Mouse (Mus musculus): ENCODE results near the gene Itgb4. TPM values are rescaled to one million over a fixed set of nuclear protein-coding genes. Genes with fewer than 3 reads are reported as not detected.
"Not testable (repeated sequence)": the region's sequence is repeated elsewhere in the genome, so short reads cannot be mapped to it uniquely, and the experiment has no call there.

Itgb4 gene
- polyA plus RNA-seq, 1 experiment from 2014 or later: 0.67 TPM

- Histone ChIP-seq H3K4me3 (replicated peaks; ENCODE audit: low read length) (no peak overlapping the region), H3K4me1 (replicated peaks; ENCODE audit: control insufficient read depth, insufficient read depth, low read length) (peaks cover 18% of the 10 kb centered on the region), H3K27me3 (replicated peaks; ENCODE audit: control insufficient read depth, insufficient read depth, low read length) (no peaks in the 10 kb centered on the region), H3K4me2 (ENCODE audit: low read length) (no peak overlapping the region), H3K27ac (ENCODE audit: low read length) (no peak overlapping the region), H3K9ac (replicated peaks; ENCODE audit: low read depth, low read length) (no peak overlapping the region), H3K36me3 (ENCODE audit: control insufficient read depth, insufficient read depth) (no peaks in the 10 kb centered on the region), H3K9me3 (ENCODE audit: control insufficient read depth, low read length) (no peaks in the 10 kb centered on the region)
- no peak for ATAC-seq
- WGBS: 84% methylated on average over 5 of the region's 5 CpGs
Measured at GRCm38 (mm10) chr11:116010948-116011347, 36.4 kb downstream of the Itgb4 start.

GRCm38 (mm10) chr11:116011529-116012261 is 37.2 kb downstream of the Itgb4 start:
- Histone ChIP-seq H3K27ac (ENCODE audit: low read length) (no peak overlapping the region), H3K27me3 (replicated peaks; ENCODE audit: control insufficient read depth, insufficient read depth, low read length) (no peaks in the 10 kb centered on the region), H3K9ac (replicated peaks; ENCODE audit: low read depth, low read length) (peak overlapping the region; percentile 78), H3K4me3 (replicated peaks; ENCODE audit: low read length) (peak overlapping the region; percentile 70), H3K4me2 (ENCODE audit: low read length) (peak overlapping the region; percentile 79), H3K36me3 (ENCODE audit: control insufficient read depth, insufficient read depth) (no peaks in the 10 kb centered on the region), H3K4me1 (replicated peaks; ENCODE audit: control insufficient read depth, insufficient read depth, low read length) (peaks cover 18% of the 10 kb centered on the region), H3K9me3 (ENCODE audit: control insufficient read depth, low read length) (no peaks in the 10 kb centered on the region)
- no peak for ATAC-seq
- 25% methylated on average over 14 of the region's 14 CpGs for whole genome bisulfite sequencing

GRCm38 (mm10) chr11:116012262-116012947 is 37.9 kb downstream of the Itgb4 start, which contains the start of gene Galk1:
TSS of gene Galk1 (minus strand) at chr11:116012719.
- Histone ChIP-seq H3K4me3 (replicated peaks; ENCODE audit: low read length) (peak within 1 kb of the TSS; percentile 70), H3K9me3 (ENCODE audit: control insufficient read depth, low read length) (no peaks in the 10 kb centered on the region), H3K4me1 (replicated peaks; ENCODE audit: control insufficient read depth, insufficient read depth, low read length) (peaks cover 18% of the 10 kb centered on the region), H3K36me3 (ENCODE audit: control insufficient read depth, insufficient read depth) (no peaks in the 10 kb centered on the region), H3K9ac (replicated peaks; ENCODE audit: low read depth, low read length) (peak within 1 kb of the TSS; percentile 78), H3K4me2 (ENCODE audit: low read length) (peak within 1 kb of the TSS; percentile 79), H3K27ac (ENCODE audit: low read length) (peak within 1 kb of the TSS; percentile 67), H3K27me3 (replicated peaks; ENCODE audit: control insufficient read depth, insufficient read depth, low read length) (no peaks in the 10 kb centered on the region)
- ATAC-seq: peak; percentile 83
- WGBS: under 1% methylated on average over 55 of the region's 55 CpGs

GRCm38 (mm10) chr11:116014821-116015220 is 40.3 kb downstream of the Itgb4 start:
- Histone ChIP-seq H3K36me3 (ENCODE audit: control insufficient read depth, insufficient read depth) (no peaks in the 10 kb centered on the region), H3K27ac (ENCODE audit: low read length) (no peak overlapping the region), H3K4me2 (ENCODE audit: low read length) (no peak overlapping the region), H3K4me3 (replicated peaks; ENCODE audit: low read length) (no peak overlapping the region), H3K4me1 (replicated peaks; ENCODE audit: control insufficient read depth, insufficient read depth, low read length) (peaks cover 15% of the 10 kb centered on the region), H3K9ac (replicated peaks; ENCODE audit: low read depth, low read length) (no peak overlapping the region), H3K27me3 (replicated peaks; ENCODE audit: control insufficient read depth, insufficient read depth, low read length) (no peaks in the 10 kb centered on the region), H3K9me3 (ENCODE audit: control insufficient read depth, low read length) (no peaks in the 10 kb centered on the region)
- 42% methylated on average over 8 of the region's 8 CpGs for whole genome bisulfite sequencing
- no peak for ATAC-seq

- WGBS: 31% methylated on average over 6 of the region's 6 CpGs
- peaks cover 12% of the 10 kb centered on the region for H3K36me3 ChIP-seq (ENCODE audit: control insufficient read depth, insufficient read depth)
- ATAC-seq: no peak
- H3K27me3 ChIP-seq (replicated peaks; ENCODE audit: control insufficient read depth, insufficient read depth, low read length): no peaks in the 10 kb centered on the region
- no peaks in the 10 kb centered on the region for H3K9me3 ChIP-seq (ENCODE audit: control insufficient read depth, low read length)
- H3K4me3 ChIP-seq (replicated peaks; ENCODE audit: low read length): no peak overlapping the region
- no peak overlapping the region for H3K4me2 ChIP-seq (ENCODE audit: low read length)
- peaks cover 12% of the 10 kb centered on the region for H3K4me1 ChIP-seq (replicated peaks; ENCODE audit: control insufficient read depth, insufficient read depth, low read length)
- H3K9ac ChIP-seq (replicated peaks; ENCODE audit: low read depth, low read length): no peak overlapping the region
- H3K27ac ChIP-seq (ENCODE audit: low read length): no peak overlapping the region
Measured at GRCm38 (mm10) chr11:116018106-116018505, 43.6 kb downstream of the Itgb4 start.

- not testable (repeated sequence) for ATAC-seq
Measured at GRCm38 (mm10) chr11:116018867-116019266, 44.4 kb downstream of the Itgb4 start.

GRCm38 (mm10) chr11:116019360-116019791 is 44.9 kb downstream of the Itgb4 start:
- H3K9me3 ChIP-seq (ENCODE audit: control insufficient read depth, low read length): no peaks in the 10 kb centered on the region
- H3K36me3 ChIP-seq (ENCODE audit: control insufficient read depth, insufficient read depth): peaks cover 12% of the 10 kb centered on the region
- H3K4me2 ChIP-seq (ENCODE audit: low read length): no peak overlapping the region
- 86% methylated on average over 1 of the region's 1 CpGs for WGBS
- no peak for ATAC-seq
- H3K4me1 ChIP-seq (replicated peaks; ENCODE audit: control insufficient read depth, insufficient read depth, low read length): peaks cover 12% of the 10 kb centered on the region
- H3K27ac ChIP-seq (ENCODE audit: low read length): no peak overlapping the region
- H3K9ac ChIP-seq (replicated peaks; ENCODE audit: low read depth, low read length): no peak overlapping the region
- H3K4me3 ChIP-seq (replicated peaks; ENCODE audit: low read length): no peak overlapping the region
- H3K27me3 ChIP-seq (replicated peaks; ENCODE audit: control insufficient read depth, insufficient read depth, low read length): no peaks in the 10 kb centered on the region

More at GRCm38 (mm10) chr11:116018867-116019266, 44.4 kb downstream of the Itgb4 start:
- Histone ChIP-seq H3K36me3 (ENCODE audit: control insufficient read depth, insufficient read depth) (peaks cover 12% of the 10 kb centered on the region), H3K4me1 (replicated peaks; ENCODE audit: control insufficient read depth, insufficient read depth, low read length) (peaks cover 12% of the 10 kb centered on the region)
- not testable (repeated sequence) for H3K27me3 ChIP-seq (replicated peaks; ENCODE audit: control insufficient read depth, insufficient read depth, low read length); H3K4me2 ChIP-seq (ENCODE audit: low read length); H3K9me3 ChIP-seq (ENCODE audit: control insufficient read depth, low read length); H3K9ac ChIP-seq (replicated peaks; ENCODE audit: low read depth, low read length); H3K4me3 ChIP-seq (replicated peaks; ENCODE audit: low read length); H3K27ac ChIP-seq (ENCODE audit: low read length)
- WGBS: 91% methylated on average over 4 of the region's 4 CpGs

GRCm38 (mm10) chr11:116019976-116020411 is 45.5 kb downstream of the Itgb4 start:
- no peaks in the 10 kb centered on the region for H3K9me3 ChIP-seq (ENCODE audit: control insufficient read depth, low read length)
- H3K4me1 ChIP-seq (replicated peaks; ENCODE audit: control insufficient read depth, insufficient read depth, low read length): peaks cover 12% of the 10 kb centered on the region
- H3K36me3 ChIP-seq (ENCODE audit: control insufficient read depth, insufficient read depth): peaks cover 12% of the 10 kb centered on the region
- WGBS: 66% methylated on average over 2 of the region's 2 CpGs
- H3K27ac ChIP-seq (ENCODE audit: low read length): no peak overlapping the region
- no peak overlapping the region for H3K4me3 ChIP-seq (replicated peaks; ENCODE audit: low read length)
- H3K4me2 ChIP-seq (ENCODE audit: low read length): no peak overlapping the region
- no peaks in the 10 kb centered on the region for H3K27me3 ChIP-seq (replicated peaks; ENCODE audit: control insufficient read depth, insufficient read depth, low read length)
- H3K9ac ChIP-seq (replicated peaks; ENCODE audit: low read depth, low read length): no peak overlapping the region
- ATAC-seq: no peak

GRCm38 (mm10) chr11:116020519-116020922 is 46.0 kb downstream of the Itgb4 start:
- 35% methylated on average over 1 of the region's 1 CpGs for WGBS

More at GRCm38 (mm10) chr11:116020519-116020922, 46.0 kb downstream of the Itgb4 start:
- no peak overlapping the region for H3K9ac ChIP-seq (replicated peaks; ENCODE audit: low read depth, low read length)
- H3K4me1 ChIP-seq (replicated peaks; ENCODE audit: control insufficient read depth, insufficient read depth, low read length): peaks cover 12% of the 10 kb centered on the region
- H3K27ac ChIP-seq (ENCODE audit: low read length): no peak overlapping the region
- no peak overlapping the region for H3K4me3 ChIP-seq (replicated peaks; ENCODE audit: low read length)
- H3K36me3 ChIP-seq (ENCODE audit: control insufficient read depth, insufficient read depth): peaks cover 12% of the 10 kb centered on the region
- H3K4me2 ChIP-seq (ENCODE audit: low read length): no peak overlapping the region
- no peak for ATAC-seq
- H3K27me3 ChIP-seq (replicated peaks; ENCODE audit: control insufficient read depth, insufficient read depth, low read length): no peaks in the 10 kb centered on the region
- no peaks in the 10 kb centered on the region for H3K9me3 ChIP-seq (ENCODE audit: control insufficient read depth, low read length)

All from forebrain, embryonic 16.5 days (tissue).